Mouse (Mus musculus) ES-E14 (cell line): ENCODE data around the gene Krt82. TPM values are rescaled to one million over a fixed set of nuclear protein-coding genes. Genes with fewer than 3 reads are reported as not detected.
A peak's percentile ranks its signal among the peaks of the same experiment; 100 is the strongest.

Experiments used
- DNase-seq: peaks from one replicate; pipeline ENCODE4 v3.0.0-alpha.2; 2013; ENCODE audit warnings: low read depth, low spot score
- H3K27ac ChIP-seq: 2 replicates; pipeline ENCODE4 v1.5.1; 2012; ENCODE audit warnings: low read depth, mild to moderate bottlenecking, low read length, moderate library complexity, mixed read lengths; ENCODE audit not compliant: poor library complexity, insufficient read depth, severe bottlenecking
- H3K36me3 ChIP-seq: 2 replicates; pipeline ENCODE4 v1.6.1; 2012; ENCODE audit warnings: mild to moderate bottlenecking, low read length, moderate library complexity, mixed read lengths; ENCODE audit not compliant: control insufficient read depth, poor library complexity, insufficient read depth, severe bottlenecking
- H3K4me1 ChIP-seq, 2 experiments: fragments of 150-350 bp in 1 of 2; sonication (generic) in 1 of 2; 2 replicates each; pipeline ENCODE4 v1.6.1; 2012; ENCODE audit warnings: low read length in 2 of 2, mild to moderate bottlenecking in 1 of 2, mixed read lengths in 1 of 2; ENCODE audit not compliant: control insufficient read depth in 2 of 2, insufficient read depth in 2 of 2, poor library complexity in 1 of 2
- H3K4me3 ChIP-seq, 2 experiments: fragments of 150-350 bp in 1 of 2; sonication (generic) in 1 of 2; 2 replicates each; pipeline ENCODE4 v1.5.1; 2012; ENCODE audit warnings: low read length in 2 of 2, low read depth in 1 of 2, mild to moderate bottlenecking in 1 of 2, mixed read lengths in 1 of 2; ENCODE audit not compliant: insufficient read depth in 1 of 2, poor library complexity in 1 of 2, severe bottlenecking in 1 of 2
- H3K9ac ChIP-seq: 2 replicates; pipeline ENCODE4 v1.6.1; 2012; ENCODE audit warnings: low read depth, mild to moderate bottlenecking, low read length, mixed read lengths; ENCODE audit not compliant: poor library complexity, insufficient read depth, severe bottlenecking
- H3K9me3 ChIP-seq: fragments of 150-350 bp; sonication (generic); 2 replicates; pipeline ENCODE4 v1.6.1; 2012; ENCODE audit warnings: low read depth, mild to moderate bottlenecking, low read length; ENCODE audit not compliant: control insufficient read depth, insufficient read depth
- CHD2 ChIP-seq: IDR thresholded peaks from 2 replicates; pipeline ENCODE4 v1.6.1; 2014; ENCODE audit warnings: mild to moderate bottlenecking, low read depth, low read length, inconsistent platforms
- HCFC1 ChIP-seq: IDR thresholded peaks from 2 replicates; pipeline ENCODE4 v1.6.1; 2012; ENCODE audit warnings: low read length, inconsistent platforms, borderline replicate concordance; ENCODE audit not compliant: insufficient read depth
- MAFK ChIP-seq: IDR thresholded peaks from 2 replicates; pipeline ENCODE4 v1.6.1; 2014; ENCODE audit warnings: mild to moderate bottlenecking, low read depth, low read length, inconsistent platforms; ENCODE audit not compliant: insufficient read depth
- ZC3H11A ChIP-seq: IDR thresholded peaks from 2 replicates; pipeline ENCODE4 v1.6.1; 2012; ENCODE audit warnings: low read depth, mild to moderate bottlenecking, inconsistent platforms, low read length, borderline replicate concordance
- ZNF384 ChIP-seq: IDR thresholded peaks from 2 replicates; pipeline ENCODE4 v1.6.1; 2012; ENCODE audit warnings: low read depth, low read length, inconsistent platforms
- in situ Hi-C, 2 experiments: fragments of 600-800 bp; cut with MboI; formaldehyde crosslinking; loops; one replicate each; pipeline ENCODE4 v1.15.1; 2025; ENCODE audit warnings: low sequenced_read_pairs in 2 of 2, inconsistent platforms in 1 of 2; ENCODE audit not compliant: unreplicated experiment in 2 of 2
- total RNA-seq: library from RNA; depleted of rRNA; stranded (reverse); fragments of 300-350 nt; gene quantifications from 2 replicates; pipeline ENCODE4 v1.2.3, GENCODE M21; 2012; rRNA removed

Krt82 gene
- not detected in 2 replicates for total RNA-seq

DNA sequence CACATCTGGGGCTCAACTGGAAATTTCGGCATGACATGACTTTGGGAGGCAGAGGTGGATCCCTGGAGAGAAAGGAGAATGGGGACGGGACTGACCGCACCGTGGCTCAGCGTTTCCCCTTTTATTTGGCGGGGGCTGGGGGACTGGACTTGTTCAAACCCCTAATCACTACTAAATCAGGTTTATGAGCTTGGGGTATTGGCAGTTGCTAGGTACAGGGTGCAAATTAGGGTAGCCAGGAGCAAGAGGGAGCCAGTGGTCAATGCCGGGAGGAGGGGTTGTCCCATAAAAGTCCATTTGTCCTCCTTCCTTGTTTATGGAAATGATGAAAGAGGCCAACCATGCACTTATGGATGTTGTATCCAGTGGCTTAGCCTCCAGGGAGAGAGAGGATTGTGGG is at the start of gene Krt82:
Krt82 (minus strand) TSS at position 101 of the 400 bp plus-strand sequence.
- TF ChIP-seq CHD2 (no peak), ZNF384 (no peak)
- Histone ChIP-seq H3K27ac (no peak within 1 kb of the TSS), H3K4me1 (no peaks in the 10 kb centered on the region), H3K4me3 (no peak within 1 kb of the TSS), H3K36me3 (no peaks in the 10 kb centered on the region), H3K9ac (no peak within 1 kb of the TSS), H3K9me3 (no peaks in the 10 kb centered on the region)
- in situ Hi-C loops: no loop called here
- no peak for DNase-seq

GRCm38 (mm10) chr15:101599123-101599522 is 48.7 kb upstream of the Krt82 start:
- H3K4me1 ChIP-seq: no peaks in the 10 kb centered on the region
- in situ Hi-C loops: no loop called here
- H3K4me3 ChIP-seq: no peak overlapping the region
- no peak overlapping the region for H3K27ac ChIP-seq
- no peaks in the 10 kb centered on the region for H3K9me3 ChIP-seq
- no peak for TF ChIP-seq HCFC1
- TF ChIP-seq ZC3H11A: no peak
- TF ChIP-seq ZNF384: no peak
- no peak for TF ChIP-seq MAFK
- no peak for TF ChIP-seq CHD2
- no peak overlapping the region for H3K9ac ChIP-seq
- DNase-seq: no peak
- H3K36me3 ChIP-seq: no peaks in the 10 kb centered on the region

- Histone ChIP-seq H3K4me1 (no peaks in the 10 kb centered on the region), H3K4me3 (no peak overlapping the region), H3K9me3 (no peaks in the 10 kb centered on the region), H3K9ac (no peak overlapping the region), H3K27ac (no peak overlapping the region), H3K36me3 (no peaks in the 10 kb centered on the region)
- no peak for TF ChIP-seq ZC3H11A
- no peak for TF ChIP-seq HCFC1
- TF ChIP-seq MAFK: no peak
- no peak for TF ChIP-seq ZNF384
- no peak for TF ChIP-seq CHD2
- in situ Hi-C loops: no loop called here
- DNase-seq: peak; percentile 40
These were observed 37.7 kb upstream of the Krt82 start for GRCm38 (mm10) chr15:101588216-101588615.

DNA sequence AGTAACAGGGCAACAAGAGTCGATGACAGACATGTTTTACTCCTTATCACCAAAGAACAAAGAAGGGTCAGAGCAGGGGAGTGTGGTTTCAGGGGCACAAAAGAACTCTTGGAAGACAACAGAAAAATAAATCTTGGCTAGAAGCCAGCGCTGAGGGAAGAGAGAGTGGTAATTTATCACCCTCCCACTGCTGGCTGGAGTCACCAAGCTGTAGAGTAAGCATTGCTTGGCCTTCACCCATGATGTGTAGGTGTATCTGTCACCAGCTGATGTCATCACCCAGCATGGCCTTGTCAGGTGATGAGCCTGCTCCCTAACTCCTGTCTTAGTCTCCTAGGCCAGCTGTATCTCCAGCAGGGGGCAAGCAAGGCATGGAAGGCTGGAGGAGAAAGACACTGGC is 34.0 kb upstream of the Krt82 start:
- Histone ChIP-seq H3K9me3 (no peaks in the 10 kb centered on the region), H3K4me1 (no peaks in the 10 kb centered on the region), H3K9ac (no peak overlapping the region), H3K27ac (no peak overlapping the region), H3K4me3 (no peak overlapping the region), H3K36me3 (no peaks in the 10 kb centered on the region)
- TF ChIP-seq HCFC1: no peak
- TF ChIP-seq CHD2: no peak
- no peak for TF ChIP-seq ZC3H11A
- TF ChIP-seq MAFK: no peak
- no peak for DNase-seq
- in situ Hi-C loops: no loop called here

GRCm38 (mm10) chr15:101583211-101583965 is 32.9 kb upstream of the Krt82 start:
- no peak overlapping the region for H3K27ac ChIP-seq
- H3K4me1 ChIP-seq: no peaks in the 10 kb centered on the region
- in situ Hi-C loops: no loop called here
- no peak for TF ChIP-seq HCFC1
- TF ChIP-seq ZNF384: no peak
- no peak for TF ChIP-seq MAFK
- TF ChIP-seq CHD2: no peak
- TF ChIP-seq ZC3H11A: no peak
- H3K36me3 ChIP-seq: no peaks in the 10 kb centered on the region
- H3K9ac ChIP-seq: no peak overlapping the region
- no peaks in the 10 kb centered on the region for H3K9me3 ChIP-seq
- DNase-seq: no peak
- no peak overlapping the region for H3K4me3 ChIP-seq
